Mouse (Mus musculus) embryonic facial prominence, embryonic 13.5 days (tissue): ENCODE data around the gene Vmn1r124. TPM values are rescaled to one million over a fixed set of nuclear protein-coding genes. Genes with fewer than 3 reads are reported as not detected.
"Not testable (repeated sequence)": the region's sequence is repeated elsewhere in the genome, so short reads cannot be mapped to it uniquely, and the experiment has no call there.

ENCODE experiments used
- ATAC-seq: fragments of 200-750 bp; cut with Nextera tagmentation; 2 replicates; pipeline ENCODE4 v1.8.0; 2017; ENCODE audit warnings: low read depth; ENCODE audit not compliant: insufficient number of reproducible peaks, insufficient read depth, low FRiP score, low TSS enrichment
- H3K27ac ChIP-seq: fragments of 300-500 bp; sonication (generic); 2 replicates; pipeline ENCODE4 v1.5.1; 2015; ENCODE audit warnings: moderate library complexity, mild to moderate bottlenecking, inconsistent platforms
- H3K27me3 ChIP-seq: fragments of 300-500 bp; sonication (generic); 2 replicates; pipeline ENCODE4 v1.6.1; 2015; ENCODE audit warnings: mild to moderate bottlenecking, inconsistent platforms
- H3K36me3 ChIP-seq: fragments of 300-500 bp; sonication (generic); 2 replicates; pipeline ENCODE4 v1.6.1; 2015; ENCODE audit warnings: mild to moderate bottlenecking, inconsistent platforms
- H3K4me1 ChIP-seq: fragments of 300-500 bp; sonication (generic); 2 replicates; pipeline ENCODE4 v1.6.1; 2015; ENCODE audit warnings: inconsistent platforms
- H3K4me2 ChIP-seq: fragments of 300-500 bp; sonication (generic); 2 replicates; pipeline ENCODE4 v1.6.1; 2015; ENCODE audit warnings: moderate library complexity, mild to moderate bottlenecking, inconsistent platforms
- H3K4me3 ChIP-seq: fragments of 300-500 bp; sonication (generic); 2 replicates; pipeline ENCODE4 v1.5.1; 2015; ENCODE audit warnings: mild to moderate bottlenecking, inconsistent platforms
- H3K9ac ChIP-seq: fragments of 300-500 bp; sonication (generic); 2 replicates; pipeline ENCODE4 v1.6.1; 2015; ENCODE audit warnings: mild to moderate bottlenecking, inconsistent platforms
- H3K9me3 ChIP-seq: fragments of 300-500 bp; sonication (generic); 2 replicates; pipeline ENCODE4 v1.6.1; 2016; ENCODE audit warnings: inconsistent platforms
- WGBS: fragments of 180-500 bp; shearing (Covaris S2); methylation state at CpG from one replicate; pipeline ENCODE4 v1.1.7; 2015; ENCODE audit warnings: mixed read lengths; 5-methylcytosine and 5-hydroxymethylcytosine counted together
- polyA plus RNA-seq: library from polyadenylated mRNA; unstranded; fragments of >200 nt; fragmentation: Nextera tagmentation; extraction: Ambion mirVana; gene quantifications from 2 replicates; pipeline ENCODE4 v1.2.1, GENCODE M21; 2015

Gene Vmn1r124
- polyA plus RNA-seq = not detected in 2 replicates

GRCm38 (mm10) chr7:21260517-21260916, at the start of gene Vmn1r124:
Gene Vmn1r124, minus strand, starts transcription at chr7:21260617.
- not testable (repeated sequence) for H3K36me3 ChIP-seq, H3K9ac ChIP-seq, H3K27me3 ChIP-seq, ATAC-seq, H3K4me2 ChIP-seq, H3K27ac ChIP-seq, H3K9me3 ChIP-seq, H3K4me3 ChIP-seq, H3K4me1 ChIP-seq
- WGBS = 71% methylated on average over 4 of the region's 4 CpGs

DNA sequence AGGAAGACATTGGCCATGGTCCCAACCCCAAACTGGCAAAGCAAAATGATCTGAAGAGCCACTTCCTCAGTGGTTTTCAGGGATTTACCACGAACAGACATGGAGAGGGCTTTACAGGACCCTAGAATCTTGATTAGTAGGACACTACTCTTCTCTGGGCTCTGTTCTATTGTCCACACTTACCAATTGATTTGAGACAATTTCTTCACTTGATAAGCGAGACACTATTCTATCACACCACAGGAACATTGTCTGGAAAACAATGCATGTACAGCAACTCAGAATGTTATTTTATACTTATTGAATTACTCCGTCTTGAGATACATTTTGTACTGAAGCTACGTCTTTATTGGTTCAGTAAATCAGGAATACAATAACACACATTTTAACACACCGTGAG, 41.0 kb upstream of the Vmn1r124 start, which contains the start of gene Vmn1r126:
TSS of gene Vmn1r126 (minus strand) at position 101 of the 400 bp plus-strand sequence.
- not testable (repeated sequence) for H3K4me1 ChIP-seq, H3K4me3 ChIP-seq, ATAC-seq, H3K27ac ChIP-seq, H3K27me3 ChIP-seq, H3K4me2 ChIP-seq, H3K36me3 ChIP-seq, H3K9ac ChIP-seq, H3K9me3 ChIP-seq
- WGBS = no CpG with 5 or more reads among the region's 5 CpGs

GRCm38 (mm10) chr7:21271879-21272278, 11.5 kb upstream of the Vmn1r124 start, which contains the start of gene Vmn1r125:
Gene Vmn1r125, plus strand, starts transcription at chr7:21272179.
- 61% methylated on average over 3 of the region's 3 CpGs for WGBS

More at GRCm38 (mm10) chr7:21271879-21272278, 11.5 kb upstream of the Vmn1r124 start, which contains the start of gene Vmn1r125:
- H3K36me3 ChIP-seq, H3K27me3 ChIP-seq, ATAC-seq, H3K4me1 ChIP-seq, H3K4me2 ChIP-seq, H3K9me3 ChIP-seq, H3K4me3 ChIP-seq, H3K9ac ChIP-seq, H3K27ac ChIP-seq: not testable (repeated sequence)

Other genes starting within 250 kb of the Vmn1r124 start
- gene Vmn1r119, start 248.2 kb downstream of the Vmn1r124 start, polyA plus RNA-seq = not detected in 2 replicates
- gene Vmn1r120, start 206.8 kb downstream of the Vmn1r124 start, polyA plus RNA-seq = not detected in 2 replicates
- not detected in 2 replicates for gene Vmn1r121, start 162.1 kb downstream of the Vmn1r124 start, polyA plus RNA-seq
- gene Vmn1r122, start 126.5 kb downstream of the Vmn1r124 start, polyA plus RNA-seq = not detected in 2 replicates
- not detected in 2 replicates for gene Vmn1r123, start 98.4 kb downstream of the Vmn1r124 start, polyA plus RNA-seq
- not detected in 2 replicates for gene Gm5157, start 70.2 kb downstream of the Vmn1r124 start, polyA plus RNA-seq
- gene Vmn1r125, start 11.6 kb upstream of the Vmn1r124 start, polyA plus RNA-seq = not detected in 2 replicates
- gene Vmn1r126, start 40.9 kb upstream of the Vmn1r124 start, polyA plus RNA-seq = not detected in 2 replicates
- gene Vmn1r127, start 59.2 kb upstream of the Vmn1r124 start, polyA plus RNA-seq = not detected in 2 replicates
- not detected in 2 replicates for gene Vmn1r128, start 88.8 kb upstream of the Vmn1r124 start, polyA plus RNA-seq
- gene Vmn1r129, start 100.7 kb upstream of the Vmn1r124 start, polyA plus RNA-seq = not detected in 2 replicates
- gene Gm6882, start 172.1 kb upstream of the Vmn1r124 start, polyA plus RNA-seq = not detected in 2 replicates